15 mouse cellular contexts compared by ENCODE assay signal in the genomic region with DNA sequence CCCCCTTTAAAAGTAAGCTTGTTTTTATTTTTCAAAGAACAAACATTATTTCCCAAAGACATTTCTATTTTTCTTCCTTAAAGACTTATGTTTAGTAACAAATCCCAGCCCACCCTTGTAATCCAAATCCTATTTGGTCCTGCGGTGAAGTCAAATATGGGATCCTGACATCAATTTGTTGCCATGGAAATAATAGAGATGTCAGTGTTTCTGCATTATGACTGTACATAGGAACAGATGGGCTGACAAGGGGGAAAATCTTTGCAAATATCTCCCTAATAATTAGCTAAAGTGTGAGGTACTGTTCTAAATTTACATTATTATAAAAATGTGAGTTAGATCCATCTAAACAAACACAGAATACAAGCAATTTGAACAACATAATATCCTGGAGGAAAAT.
"Had no signal": no experiment of that assay in that cellular context is flagged by ENCODE, and none has a peak within 500 bp of the region (broad histone marks: within the 10 kb centered on the region; RNA-seq: fewer than 3 reads in every experiment).

No protein-coding gene starts in this region.

- DNase-seq: kidney, adult 2 months; kidney, postnatal 14 days; lung, adult 2 months; lung, postnatal 36 days; retina, postnatal 1 day; right cerebral cortex, postnatal 14 days; thymus, adult 2 months; thymus, postnatal 25 days had no signal

- ATAC-seq: lung, postnatal 0 days had no signal

- H3K36me3 ChIP-seq: kidney, embryonic 15.5 days; limb, embryonic 10.5 days; liver, embryonic 15.5 days; neural tube, embryonic 13.5 days; stomach, embryonic 15.5 days had no signal

- H3K9ac ChIP-seq: kidney, embryonic 15.5 days; liver, embryonic 15.5 days; neural tube, embryonic 13.5 days; stomach, embryonic 15.5 days had no signal

- H3K4me2 ChIP-seq: kidney, embryonic 15.5 days; liver, embryonic 11.5 days; liver, embryonic 15.5 days; neural tube, embryonic 13.5 days; stomach, embryonic 15.5 days had no signal

- H3K27me3 ChIP-seq: kidney, embryonic 15.5 days; liver, embryonic 15.5 days; neural tube, embryonic 13.5 days; stomach, embryonic 15.5 days had no signal

- H3K4me3 ChIP-seq: kidney, embryonic 15.5 days; limb, embryonic 10.5 days; liver, embryonic 15.5 days; neural tube, embryonic 13.5 days; stomach, embryonic 15.5 days had no signal

- H3K9me3 ChIP-seq: kidney, embryonic 15.5 days; limb, embryonic 10.5 days; liver, embryonic 15.5 days; neural tube, embryonic 13.5 days; stomach, embryonic 15.5 days had no signal

- H3K4me1 ChIP-seq: kidney, embryonic 15.5 days; liver, embryonic 15.5 days; stomach, embryonic 15.5 days had no signal

- H3K27ac ChIP-seq: kidney, embryonic 15.5 days; limb, embryonic 10.5 days; liver, embryonic 15.5 days; neural tube, embryonic 13.5 days; stomach, embryonic 15.5 days had no signal
